Mouse (Mus musculus) spleen, postnatal 14 days (tissue): Measurements from ENCODE around the gene Tcte1.

Experiments
- DNase-seq, 2 experiments: peaks; one replicate each; pipeline ENCODE4 v3.0.0; 2021 to 2022; ENCODE audit warnings: low spot score in 2 of 2

Gene Tcte1

DNA sequence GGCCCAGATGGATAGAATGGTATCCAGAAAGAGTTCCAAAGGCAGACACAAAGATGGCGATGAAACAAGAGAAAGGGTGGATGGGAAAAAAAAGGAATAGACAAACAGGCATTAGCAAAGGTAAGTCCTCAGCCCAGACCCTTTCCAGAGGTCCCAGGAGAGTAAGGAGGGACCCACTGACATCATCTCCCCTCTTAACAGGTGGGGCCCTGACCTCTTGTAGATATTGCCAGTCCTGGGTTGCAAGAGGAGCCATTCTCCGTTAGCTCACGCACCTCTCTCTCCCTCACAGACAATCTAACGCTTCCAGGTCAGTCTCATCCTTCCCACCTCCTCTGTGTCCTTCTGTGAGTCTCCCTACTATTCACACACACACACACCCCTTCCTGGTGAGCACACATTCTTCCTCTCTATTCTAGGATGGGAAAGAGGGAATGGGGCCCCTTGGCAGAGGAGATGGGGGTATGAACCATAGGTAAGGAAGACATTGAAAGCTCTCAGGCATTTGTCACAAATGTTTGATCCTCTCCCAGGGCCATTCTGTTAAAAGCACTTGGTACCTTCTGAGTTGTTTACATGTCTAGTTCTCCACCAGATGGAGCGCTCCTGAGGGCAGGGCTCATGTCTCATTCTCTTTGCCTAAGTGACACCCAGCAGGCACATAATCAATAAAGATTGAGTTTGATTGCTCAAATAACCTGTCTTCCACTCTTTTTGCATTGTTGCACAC, 24.4 kb downstream of the Tcte1 start:
- no peak for DNase-seq

- no peak for DNase-seq
Measured at GRCm38 (mm10) chr17:45548541-45549512, 25.6 kb downstream of the Tcte1 start.

- DNase-seq: no peak
Measured at GRCm38 (mm10) chr17:45549617-45550181, 26.5 kb downstream of the Tcte1 start, which contains the start of gene Tmem151b. TSS of gene Tmem151b (minus strand) at chr17:45549677.

DNA sequence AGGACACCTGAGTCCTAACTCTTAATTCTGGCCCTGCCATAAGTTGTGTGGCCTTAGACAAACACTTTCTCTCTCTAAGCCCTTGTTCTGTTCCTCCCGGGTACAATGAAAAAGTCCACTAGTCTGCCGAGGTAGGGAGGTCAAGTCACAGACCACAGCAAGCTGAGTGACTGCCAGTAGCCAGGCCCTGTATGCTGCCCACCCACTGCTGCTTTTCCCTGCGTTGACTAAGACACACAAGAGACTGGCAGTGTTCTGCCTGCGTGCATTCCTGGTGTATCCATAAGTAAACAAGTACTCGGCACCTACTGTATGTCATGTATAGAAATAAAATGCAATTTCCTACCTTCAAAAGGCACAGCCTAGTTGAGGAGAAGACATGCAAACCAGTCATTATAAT, 27.0 kb downstream of the Tcte1 start:
- no peak for DNase-seq

DNA sequence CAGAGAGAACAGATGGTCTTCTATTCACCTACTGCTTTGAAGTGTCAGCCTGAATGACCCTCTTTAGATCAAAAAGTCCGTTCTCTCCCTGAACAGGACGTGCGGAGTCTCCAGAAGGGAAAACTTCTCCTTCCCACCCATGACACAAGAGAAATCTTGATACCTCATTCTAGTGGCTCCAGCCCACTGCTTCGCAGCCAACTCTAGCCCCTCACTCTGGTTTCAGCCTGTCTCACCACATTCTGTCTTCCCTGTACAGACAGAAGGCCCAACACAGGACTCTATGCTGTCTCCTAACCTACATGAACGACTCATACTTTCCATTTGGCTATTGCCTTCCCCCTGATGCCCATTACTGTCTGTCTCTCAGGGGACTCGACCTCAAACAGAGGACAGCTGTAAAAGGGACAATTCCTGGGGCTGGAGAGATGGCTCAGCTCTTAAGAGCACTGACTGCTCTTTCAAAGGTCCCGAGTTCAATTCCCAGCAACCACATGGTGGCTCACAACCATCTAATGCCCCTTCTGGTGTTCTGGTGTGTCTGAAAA, 28.1 kb downstream of the Tcte1 start:
- no peak for DNase-seq

DNA sequence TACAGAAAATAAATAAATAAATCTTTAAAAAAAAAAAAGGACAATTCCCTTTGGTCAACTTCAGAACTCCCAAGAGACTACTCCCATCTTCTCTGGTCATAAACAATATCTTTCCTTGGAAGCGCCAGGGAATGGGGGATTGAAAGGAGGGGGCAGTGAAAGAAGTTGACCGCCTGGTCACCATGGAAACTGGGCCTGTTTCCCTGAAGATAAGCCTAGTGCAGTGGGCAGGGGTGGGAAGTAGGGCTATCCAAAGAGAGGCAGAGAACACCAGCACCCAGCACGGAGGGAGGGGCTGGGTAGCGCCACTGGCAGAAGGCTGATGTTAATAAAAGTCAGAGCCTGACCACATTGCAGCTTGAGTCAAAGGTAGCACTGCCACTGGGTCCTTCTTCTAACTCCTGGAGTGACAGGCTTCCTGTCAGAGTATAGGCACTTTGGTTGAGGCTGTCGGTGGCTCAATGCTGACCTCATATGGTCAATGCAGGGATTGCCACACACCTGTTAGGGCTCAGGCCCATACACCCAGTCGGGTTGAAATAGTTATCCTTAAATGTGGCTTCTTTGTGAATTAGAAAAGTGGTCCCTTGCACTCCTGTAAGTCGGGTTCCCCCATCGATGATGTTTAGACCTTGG, 28.7 kb downstream of the Tcte1 start:
- DNase-seq: peak; percentile 55 to 72

DNA sequence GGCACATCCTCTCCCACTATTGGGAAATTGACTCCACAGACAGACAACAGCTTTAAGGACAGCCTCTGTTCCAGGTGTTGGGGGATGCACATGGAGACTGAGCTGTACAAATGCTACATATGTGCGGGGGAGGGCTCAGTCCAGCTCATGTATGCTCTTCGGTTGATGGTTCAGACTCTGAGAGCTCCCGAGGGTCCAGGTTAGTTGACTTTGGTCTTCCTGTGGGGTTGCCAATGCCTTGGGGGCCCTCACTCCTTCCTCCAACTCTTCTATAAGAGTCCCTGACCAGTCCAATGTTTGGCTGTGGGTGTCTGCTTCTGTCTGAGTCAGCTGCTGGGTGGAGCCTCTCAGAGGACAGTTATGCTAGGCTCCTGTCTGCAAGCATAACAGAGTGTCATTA, 29.8 kb downstream of the Tcte1 start:
- no peak for DNase-seq

DNA sequence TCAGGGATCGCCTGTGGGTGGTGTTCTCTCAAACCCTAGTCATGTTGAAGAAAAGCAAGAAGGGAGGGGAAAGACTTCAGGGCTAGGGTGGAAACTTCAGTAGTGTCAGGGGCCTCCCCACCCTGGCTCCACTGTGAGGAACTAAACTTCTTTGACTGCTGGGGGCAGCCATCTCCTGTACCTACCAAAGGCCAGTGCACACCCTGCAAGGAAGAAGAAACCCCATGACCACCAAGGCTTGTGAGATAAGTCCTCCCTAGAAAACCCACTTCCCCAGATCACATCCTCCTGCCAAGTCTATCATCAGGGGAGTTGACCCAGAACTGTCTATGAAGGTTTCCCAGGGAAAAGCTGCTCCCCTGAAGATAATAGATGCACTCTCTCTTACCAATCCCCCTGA, 31.2 kb downstream of the Tcte1 start:
- no peak for DNase-seq

GRCm38 (mm10) chr17:45555452-45556106, 32.3 kb downstream of the Tcte1 start, which contains the start of gene Nfkbie:
TSS of gene Nfkbie (plus strand) at chr17:45555703.
- DNase-seq: peak; percentile 93 to 96

GRCm38 (mm10) chr17:45556107-45556489, 32.9 kb downstream of the Tcte1 start:
- DNase-seq: no peak

- no peak for DNase-seq
Measured at GRCm38 (mm10) chr17:45556514-45557245, 33.4 kb downstream of the Tcte1 start.

DNA sequence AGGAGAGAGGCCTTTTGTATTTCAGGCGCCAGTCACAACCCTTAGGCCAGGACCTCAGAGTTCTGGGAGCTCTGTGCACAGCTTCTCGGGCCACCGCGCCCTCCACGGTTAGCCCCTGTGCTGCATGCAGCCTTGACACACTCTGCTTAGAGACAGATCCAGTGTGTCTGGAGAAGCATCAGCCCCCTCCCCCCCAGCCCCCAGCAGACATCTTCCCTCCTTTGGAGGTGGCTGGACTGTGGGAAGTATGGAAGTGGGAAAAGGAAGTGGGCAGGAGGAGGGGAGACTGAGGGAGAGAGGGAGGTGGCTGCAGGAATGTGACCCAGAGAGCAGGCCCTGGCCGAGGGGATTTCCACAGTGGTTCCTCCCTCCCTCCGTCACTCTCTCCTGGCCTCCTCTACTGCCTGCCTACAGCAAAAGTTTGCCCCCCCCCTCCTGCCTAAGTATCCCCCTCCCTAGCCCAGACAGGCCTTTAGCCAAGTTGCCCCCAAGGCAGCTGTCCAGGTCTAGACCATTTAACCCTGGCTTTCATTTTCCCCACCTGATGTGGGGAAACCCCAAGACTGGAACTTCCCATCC, 34.1 kb downstream of the Tcte1 start:
- no peak for DNase-seq

- DNase-seq: no peak
Measured at GRCm38 (mm10) chr17:45557998-45558862, 35.0 kb downstream of the Tcte1 start.

GRCm38 (mm10) chr17:45559732-45560525, 36.7 kb downstream of the Tcte1 start:
- no peak for DNase-seq

DNA sequence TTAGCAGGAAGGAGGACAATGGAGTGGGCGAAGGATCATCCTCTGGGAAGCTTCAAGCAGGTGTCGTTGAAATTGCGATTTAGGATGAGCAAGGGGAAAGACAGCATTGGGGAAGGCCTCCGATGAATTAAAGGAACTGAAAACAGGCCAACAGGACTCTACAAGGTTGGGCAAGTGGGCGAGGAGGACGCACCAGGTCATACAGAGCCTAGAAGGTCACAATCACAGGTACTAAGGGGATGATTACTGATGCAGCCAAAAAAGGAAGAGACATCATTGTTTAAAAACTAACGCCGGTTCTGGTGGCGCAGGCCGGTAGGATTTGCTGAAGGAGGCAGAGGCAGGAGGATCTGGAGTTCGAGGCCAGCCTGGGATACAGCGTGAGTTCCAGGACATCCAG, 40.0 kb downstream of the Tcte1 start:
- DNase-seq: no peak

GRCm38 (mm10) chr17:45563655-45564530, 40.7 kb downstream of the Tcte1 start, which contains the start of gene Slc35b2:
TSS of gene Slc35b2 (plus strand) at chr17:45563874.
- peak; percentile 75 to 84 for DNase-seq

DNA sequence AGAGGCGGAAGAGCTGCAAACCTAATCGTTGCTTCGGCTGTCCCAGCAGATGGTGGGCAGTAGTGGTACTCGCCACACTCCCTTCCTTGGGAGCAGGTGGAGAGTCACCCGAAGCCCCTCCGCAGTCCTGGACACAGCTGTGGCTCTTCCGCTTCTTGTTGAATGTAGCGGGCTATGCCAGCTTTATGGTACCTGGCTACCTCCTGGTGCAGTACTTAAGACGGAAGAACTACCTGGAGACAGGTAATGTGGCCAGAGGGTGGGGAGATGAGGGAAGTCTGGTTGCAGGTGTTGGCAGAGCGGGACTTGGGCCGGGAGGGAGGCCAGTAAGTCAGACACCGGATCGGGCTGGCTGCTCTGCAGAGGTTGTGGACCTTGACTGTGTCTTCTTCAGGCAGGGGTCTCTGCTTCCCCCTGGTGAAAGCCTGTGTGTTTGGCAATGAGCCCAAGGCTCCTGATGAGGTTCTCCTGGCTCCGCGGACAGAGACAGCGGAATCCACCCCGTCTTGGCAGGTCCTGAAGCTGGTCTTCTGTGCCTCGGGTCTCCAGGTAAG, 41.4 kb downstream of the Tcte1 start:
- no peak for DNase-seq
